Mouse (Mus musculus) R1 (cell line): ENCODE measurements at regions not wholly inside any gene's neighbourhood (a gene's known extent, or its start where the extent isn't known, plus 50 kb on each side); places are given as distances from the start of the nearest gene placed in this dataset.
"Not testable (repeated sequence)": the region's sequence is repeated elsewhere in the genome, so short reads cannot be mapped to it uniquely, and the experiment has no call there.

Experiments
- DNase-seq: peaks from one replicate; pipeline ENCODE4 v3.0.0-alpha.2; 2018; ENCODE audit warnings: low read depth, low spot score

DNA sequence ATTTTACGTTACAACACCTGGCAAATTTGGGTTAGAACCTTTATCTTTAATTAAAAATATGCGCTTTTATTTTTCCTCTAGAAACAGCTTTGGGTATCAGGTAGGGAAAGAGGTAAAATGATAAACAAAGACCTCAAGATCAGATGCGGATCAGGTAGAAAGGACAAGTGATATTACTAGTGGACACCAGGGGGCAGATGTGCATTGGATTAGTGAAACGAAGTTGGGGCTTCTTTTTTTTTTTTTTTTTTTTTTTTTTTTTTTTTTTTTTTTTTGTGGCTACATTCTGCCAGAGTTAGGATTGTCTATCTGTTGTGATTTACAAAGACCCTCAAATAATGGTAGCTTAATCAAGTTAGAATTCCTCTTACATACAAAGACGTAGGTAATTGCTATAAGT is 153.8 kb downstream of the Cd109 start:
- peak; percentile 44 for DNase-seq

DNA sequence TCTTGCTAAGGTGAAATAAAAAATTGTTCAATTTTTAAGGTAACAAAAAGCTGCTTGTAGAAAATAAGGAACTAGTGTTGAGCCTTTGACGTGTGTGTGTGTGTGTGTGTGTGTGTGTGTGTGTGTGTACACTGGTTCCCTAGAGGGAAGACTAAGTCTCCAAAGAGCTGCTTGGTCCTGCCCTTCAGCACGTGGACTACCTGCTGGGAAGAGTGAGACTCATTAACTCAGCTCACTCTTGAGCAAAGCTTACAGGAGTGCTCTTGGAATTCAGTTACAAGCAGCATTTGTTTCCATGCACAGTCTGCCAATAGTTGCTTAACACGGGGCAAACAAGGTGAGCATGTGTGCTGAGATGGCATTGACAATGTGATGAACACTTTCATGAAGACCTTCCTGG is 158.6 kb downstream of the Cd109 start:
- no peak for DNase-seq

DNA sequence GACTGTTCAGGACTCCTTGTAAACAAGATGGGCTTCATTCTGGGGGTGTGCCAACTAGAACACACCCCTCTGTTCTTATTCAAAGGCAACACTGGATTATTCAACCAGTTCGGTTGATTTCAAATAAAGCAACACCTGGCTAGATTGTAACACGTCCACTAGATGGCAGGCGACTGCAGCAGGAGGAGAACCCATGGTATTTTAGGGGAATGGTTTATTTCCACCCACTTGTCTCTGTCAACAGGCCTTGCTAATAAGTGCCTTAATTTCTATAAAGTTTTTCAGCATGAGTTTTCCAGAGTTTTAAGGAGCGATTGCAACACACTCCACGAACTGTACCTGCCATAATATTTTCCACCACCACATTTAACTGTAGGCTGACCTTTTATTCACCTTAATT is 160.1 kb downstream of the Cd109 start:
- DNase-seq = peak; percentile 73

DNA sequence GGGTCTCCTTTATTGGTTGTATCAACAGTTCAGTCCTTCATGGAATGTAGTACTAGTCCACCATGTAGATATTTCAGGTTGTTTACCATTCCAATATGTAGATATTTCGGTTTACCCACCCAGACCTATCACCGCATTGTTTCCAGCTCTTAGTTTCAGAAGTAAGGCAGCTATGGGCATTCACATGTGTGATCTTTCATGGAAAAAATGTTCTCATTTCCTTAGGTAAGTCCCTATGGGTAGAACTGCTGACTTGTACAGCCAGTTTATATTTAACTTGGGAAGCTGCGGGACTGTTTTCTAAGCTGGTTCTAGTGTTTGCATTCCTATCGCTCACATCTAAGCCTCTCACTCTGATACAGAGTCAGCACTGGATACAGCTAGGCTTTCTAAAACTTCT is 165.2 kb downstream of the Cd109 start:
- DNase-seq = no peak

DNA sequence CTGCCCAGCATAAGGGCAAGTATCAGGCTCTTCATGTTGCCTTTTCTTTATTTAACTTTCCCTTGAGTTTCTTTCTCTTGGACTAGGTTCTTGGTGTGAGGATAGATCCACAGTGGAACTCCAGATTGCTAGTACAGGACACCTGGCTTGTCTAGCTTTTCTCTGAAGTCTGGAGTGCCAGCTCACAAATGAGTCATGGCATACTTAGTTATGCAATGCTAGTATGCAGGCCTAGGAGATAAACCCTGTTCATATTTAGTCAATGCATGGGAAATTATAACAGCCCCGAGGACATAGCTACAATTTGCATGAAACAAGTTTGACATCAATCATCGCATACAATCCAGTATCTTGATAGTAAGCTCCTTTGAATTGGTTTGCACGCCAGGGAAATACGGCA is 167.0 kb downstream of the Cd109 start:
- no peak for DNase-seq

DNA sequence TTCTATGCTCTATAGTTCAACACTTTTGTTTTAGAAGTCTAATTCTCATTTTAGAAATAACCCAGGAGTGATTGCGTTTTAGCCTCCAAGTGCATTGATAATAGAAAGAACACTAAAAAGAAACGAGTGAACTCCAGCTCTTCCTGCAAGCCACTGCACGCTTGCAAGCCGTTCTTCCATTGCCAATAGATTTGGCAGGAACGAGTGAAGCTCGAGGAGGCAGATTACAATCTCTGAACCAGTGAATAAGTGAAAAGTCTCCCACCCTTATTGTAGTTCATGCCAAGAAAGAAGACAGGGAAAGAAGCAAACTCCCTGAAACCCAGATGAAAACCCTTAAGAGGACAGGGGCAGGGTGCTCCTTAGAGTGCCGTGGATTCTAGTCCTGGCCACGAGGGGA is 167.5 kb downstream of the Cd109 start:
- DNase-seq = no peak

DNA sequence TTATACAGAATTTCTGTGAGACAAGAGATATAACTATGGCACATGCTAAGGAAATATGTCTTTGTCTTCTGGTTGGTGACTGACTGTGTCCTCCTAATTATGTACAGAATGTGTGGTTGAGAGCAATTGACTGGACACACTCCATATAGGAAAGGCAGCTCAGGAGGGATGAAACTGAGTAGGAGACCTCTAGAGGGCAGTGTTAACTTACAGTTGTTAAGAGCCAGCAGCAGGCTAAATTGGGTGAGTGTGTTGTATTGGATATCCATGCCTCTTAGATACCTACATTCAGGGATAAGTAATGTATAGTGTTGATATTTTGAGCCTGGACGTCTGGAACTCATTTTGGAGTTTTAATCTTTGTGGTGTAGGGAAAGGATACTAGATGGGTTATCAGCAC is 172.5 kb downstream of the Cd109 start:
- DNase-seq = peak; percentile 49

DNA sequence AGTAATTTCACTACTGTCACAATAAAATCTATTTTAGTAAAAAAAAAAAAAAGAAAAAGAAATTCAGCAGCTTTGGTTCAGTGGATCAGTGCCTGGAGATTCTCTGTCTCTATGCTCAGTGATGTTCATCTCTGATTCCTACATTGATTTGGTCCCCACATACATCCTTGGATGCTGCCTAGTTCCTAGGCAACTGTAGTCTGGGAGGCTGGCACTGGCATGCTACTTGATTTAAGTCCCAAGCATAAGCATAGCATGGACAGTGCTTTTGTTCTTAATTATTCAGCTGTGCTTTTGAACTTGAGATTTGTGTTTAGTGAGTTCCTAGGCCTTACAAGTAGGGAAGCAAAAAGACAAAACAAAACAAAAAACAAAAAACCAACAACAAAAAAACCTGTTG is 174.4 kb downstream of the Cd109 start:
- no peak for DNase-seq

DNA sequence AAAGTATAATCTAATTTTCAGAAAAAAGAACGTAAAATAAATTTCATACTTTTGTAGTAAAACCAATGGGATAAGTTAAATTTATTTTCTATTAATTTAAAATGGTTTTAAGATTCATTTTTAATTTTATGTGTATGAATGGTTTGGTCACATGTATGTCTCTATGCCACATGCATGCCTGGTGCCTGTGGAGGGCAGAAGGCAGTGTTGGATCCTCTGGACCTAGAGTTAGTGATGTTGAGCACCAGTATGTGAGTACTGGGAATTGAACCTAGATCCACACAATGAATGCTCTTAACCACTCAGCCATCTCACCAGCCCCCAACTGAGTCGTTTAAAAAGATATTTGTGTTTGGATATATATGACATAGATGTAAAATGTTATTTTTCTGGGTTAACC is 174.8 kb downstream of the Cd109 start:
- no peak for DNase-seq

DNA sequence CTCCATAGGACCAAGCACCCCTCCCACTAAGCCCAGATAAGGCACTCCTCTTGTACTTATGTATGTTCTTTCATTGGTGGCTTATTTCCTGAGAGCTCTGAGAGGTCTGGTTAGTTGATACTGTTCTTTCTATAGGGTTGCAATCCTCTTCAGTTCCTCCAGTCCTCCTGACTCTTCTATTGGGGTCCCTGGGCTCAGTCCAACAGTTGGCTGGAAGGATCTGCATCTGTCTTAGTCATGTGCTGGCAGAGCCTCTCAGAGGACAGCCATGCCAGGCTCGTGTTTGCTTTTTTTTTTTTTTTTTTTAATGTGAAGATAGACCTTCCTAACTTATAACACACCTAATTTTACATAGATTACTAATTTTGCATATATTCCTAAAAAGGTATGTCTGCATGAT is 180.5 kb downstream of the Cd109 start:
- no peak for DNase-seq

DNA sequence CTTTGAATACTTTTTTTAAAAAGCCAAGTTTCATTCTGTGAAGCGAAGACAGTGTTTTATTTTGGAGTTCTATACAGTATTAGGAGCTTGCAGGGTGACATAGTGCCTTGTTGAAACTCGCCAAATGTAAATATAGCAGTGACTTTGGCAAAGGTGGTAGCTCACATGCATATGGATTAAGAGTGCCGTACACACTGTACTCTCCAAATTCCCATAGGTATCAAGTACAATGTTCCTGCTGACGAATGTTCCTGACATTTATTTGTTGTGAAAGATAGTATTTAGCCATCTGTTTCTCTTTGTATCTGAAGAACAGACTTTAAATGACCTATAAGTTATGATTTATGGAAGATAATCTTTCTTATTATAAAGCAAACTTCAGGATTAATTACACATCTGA is 201.9 kb downstream of the Cd109 start:
- no peak for DNase-seq

DNA sequence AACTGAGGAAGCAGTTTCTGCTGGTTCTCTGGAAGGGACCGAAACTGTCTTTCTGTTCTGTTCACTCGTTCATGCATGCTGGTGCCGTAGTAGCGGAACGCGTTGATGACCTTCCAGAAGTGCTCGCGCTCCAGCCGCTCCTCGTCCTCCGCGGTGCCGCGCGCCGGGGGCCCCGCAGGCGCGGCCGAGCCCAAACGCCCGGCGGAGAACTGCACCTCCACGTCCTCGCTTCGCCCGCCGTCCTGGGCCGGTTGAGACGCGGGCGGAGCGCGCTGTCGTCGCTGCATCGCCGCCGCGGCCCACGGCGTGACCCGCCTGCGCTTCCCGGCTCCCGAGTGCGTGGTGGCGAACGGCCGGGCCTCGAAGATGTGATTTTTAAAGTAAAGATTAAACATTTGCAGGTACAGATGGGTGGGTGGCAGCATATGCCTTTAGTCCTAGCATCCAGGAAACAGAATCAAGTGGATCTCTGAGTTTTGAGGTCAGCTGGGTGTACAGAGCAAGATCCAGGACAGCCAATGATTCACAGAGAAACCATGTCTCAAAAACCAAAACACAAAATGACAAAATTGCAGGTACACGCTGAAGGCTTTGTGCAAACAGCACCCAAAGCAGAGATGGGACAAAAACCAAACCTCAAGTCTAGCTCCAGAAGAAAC is 206.3 kb downstream of the Cd109 start:
- DNase-seq = not testable (repeated sequence)

DNA sequence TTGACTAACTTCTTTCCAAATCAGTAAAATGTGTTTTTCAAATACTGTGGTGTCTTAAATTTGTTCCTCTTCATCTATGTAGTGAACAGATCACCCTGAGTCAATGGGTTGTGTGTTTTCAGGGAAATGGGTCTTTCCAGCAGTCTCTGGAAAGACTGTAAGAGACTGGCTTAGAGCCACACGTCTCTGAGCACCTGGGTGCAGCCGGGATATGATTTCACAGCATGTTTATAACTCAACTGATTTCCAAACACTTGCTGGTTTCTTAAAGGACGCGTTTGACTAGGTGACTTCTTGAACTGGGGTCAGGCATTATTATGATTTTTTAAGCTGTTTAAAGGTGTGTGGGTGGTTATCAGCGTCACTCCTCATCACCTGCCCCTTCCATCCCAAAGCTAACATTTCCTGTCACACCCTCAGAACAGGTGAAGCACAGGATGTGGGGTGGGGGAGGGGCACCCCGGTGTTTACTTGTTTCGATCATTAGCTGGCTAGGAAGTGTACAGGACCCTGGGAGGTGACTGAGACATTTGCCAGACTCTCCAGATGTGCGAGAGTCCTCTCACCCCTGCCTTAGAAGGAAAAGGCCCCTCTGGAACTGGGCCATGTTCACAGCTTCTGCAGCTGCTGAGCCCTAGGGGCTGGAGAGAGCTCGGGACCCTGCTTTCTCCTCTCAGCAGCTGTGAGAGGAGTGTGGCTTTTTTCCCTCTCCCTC is 229.8 kb downstream of the Cd109 start:
- peak; percentile 28 for DNase-seq

DNA sequence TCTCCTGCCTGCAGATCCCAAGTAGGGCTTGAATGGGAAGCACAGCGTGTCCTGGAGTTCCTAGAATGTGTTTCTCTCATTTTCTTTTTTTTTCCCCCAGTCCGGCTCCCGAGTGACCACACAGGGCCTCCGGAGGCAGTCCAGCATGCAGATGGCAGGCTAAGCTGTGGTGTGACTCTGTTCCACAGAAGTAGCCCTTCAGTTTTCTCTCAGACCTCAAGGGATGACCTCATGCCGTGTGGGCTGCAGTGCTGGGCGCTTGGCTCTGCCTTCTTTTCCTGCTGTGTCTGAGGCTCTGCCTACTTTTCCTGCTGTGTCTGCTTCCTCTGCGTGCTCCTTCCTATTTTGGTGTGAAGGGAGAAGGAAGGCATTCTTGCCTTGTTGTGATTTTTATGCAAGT is 230.8 kb downstream of the Cd109 start:
- no peak for DNase-seq

DNA sequence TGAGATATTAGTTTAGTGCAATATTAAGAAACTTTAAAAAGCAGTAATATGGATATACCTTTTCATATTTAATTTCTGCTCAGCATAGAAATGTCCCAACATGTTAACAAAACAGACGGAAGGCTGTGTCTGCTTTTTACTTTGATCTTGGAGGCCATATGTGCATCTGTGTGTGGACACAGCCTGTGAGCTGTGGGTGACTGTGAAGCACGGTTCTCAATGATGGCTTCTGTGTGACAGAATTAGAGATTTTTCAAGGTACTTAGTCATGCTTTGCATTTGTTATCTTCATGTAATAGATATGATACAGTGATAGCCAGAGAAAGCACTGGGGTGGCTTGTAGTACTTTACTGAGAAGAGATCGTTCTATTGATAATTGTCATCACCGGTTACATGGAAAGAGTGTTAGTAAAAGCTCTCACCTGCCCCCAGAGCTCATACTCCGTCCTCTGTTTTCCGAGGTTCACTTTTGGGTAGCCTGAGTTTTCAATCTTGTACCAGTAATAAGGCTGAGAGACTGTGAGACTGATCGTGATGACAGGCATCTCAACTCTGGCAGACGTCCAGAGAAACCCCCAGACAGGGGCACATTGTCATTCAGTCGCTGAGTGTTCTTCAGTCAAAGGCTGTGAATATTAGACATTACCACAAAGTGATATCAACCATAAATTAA is 232.7 kb downstream of the Cd109 start:
- DNase-seq = no peak

DNA sequence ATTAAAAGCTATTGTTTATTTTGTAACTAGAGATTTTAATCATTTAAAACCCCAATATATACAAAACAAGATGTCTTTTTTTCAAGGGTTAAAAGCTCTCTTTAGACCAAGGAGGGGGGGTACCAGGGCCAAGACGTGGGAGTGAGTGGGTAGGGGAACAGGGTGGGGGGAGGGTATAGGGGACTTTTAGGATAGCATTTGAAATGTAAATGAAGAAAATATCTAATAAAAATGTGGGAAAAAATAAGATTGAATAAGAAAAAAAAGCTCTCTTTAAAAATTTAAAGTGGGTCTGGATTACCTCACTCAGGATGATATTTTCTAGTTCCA is 233.2 kb downstream of the Cd109 start:
- not testable (repeated sequence) for DNase-seq

DNA sequence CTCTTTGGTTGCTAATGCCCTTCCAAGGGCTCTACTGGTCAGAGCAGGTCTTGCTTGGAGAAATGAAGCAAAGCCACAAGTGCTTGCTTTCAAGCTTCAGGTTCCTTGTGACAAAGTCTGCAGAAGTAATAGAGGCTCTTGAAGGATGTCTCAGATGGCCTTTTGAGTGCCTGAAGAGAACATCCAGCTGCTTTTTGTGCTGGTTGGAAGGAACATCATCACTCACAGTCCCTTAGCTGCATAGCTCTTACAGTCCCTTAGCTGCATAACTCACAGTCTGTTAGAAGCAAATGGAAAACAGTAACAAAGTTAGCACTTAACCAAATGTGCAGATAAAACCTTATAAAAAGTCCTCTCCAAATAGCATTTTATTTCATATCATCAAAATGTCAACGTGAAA is 241.6 kb downstream of the Cd109 start:
- no peak for DNase-seq

DNA sequence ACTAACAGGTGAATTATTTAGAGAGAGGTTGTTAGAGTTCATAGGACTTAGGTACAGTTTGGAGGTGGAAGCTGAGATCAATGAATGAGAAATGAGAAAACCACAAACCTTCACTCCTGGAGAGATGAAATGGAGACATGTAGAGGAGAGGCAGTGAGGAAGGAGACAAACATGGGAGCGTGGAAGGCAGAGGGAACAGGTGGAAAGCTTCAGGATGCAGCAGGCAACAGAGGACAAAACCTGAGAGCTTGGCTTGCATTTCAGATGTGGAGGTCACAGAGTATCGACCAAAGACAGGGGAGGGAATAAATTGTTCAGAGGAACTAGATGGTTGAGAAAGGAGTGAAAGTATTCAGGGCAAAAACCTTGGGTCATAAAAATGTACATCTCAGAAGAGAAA is 244.6 kb downstream of the Cd109 start:
- DNase-seq = no peak

DNA sequence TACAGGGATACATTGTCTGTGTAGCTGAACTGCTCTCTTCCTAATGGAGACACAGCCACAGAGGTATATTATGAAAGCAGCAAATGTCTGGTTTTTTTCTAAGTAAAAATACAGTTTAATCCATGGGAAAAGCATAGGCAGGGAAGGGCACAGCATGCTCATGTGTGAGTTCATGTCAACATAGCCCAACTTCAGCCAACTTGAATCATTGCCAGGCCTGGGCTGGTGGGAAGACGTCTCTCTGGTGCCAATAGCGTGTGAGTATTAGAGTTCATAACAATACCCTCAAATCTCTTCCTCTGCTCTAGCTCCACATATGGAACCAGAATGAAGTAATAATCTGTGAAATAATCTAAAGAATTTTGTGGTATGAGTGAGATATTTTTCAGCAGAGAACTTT is 257.2 kb downstream of the Cd109 start:
- DNase-seq = no peak

DNA sequence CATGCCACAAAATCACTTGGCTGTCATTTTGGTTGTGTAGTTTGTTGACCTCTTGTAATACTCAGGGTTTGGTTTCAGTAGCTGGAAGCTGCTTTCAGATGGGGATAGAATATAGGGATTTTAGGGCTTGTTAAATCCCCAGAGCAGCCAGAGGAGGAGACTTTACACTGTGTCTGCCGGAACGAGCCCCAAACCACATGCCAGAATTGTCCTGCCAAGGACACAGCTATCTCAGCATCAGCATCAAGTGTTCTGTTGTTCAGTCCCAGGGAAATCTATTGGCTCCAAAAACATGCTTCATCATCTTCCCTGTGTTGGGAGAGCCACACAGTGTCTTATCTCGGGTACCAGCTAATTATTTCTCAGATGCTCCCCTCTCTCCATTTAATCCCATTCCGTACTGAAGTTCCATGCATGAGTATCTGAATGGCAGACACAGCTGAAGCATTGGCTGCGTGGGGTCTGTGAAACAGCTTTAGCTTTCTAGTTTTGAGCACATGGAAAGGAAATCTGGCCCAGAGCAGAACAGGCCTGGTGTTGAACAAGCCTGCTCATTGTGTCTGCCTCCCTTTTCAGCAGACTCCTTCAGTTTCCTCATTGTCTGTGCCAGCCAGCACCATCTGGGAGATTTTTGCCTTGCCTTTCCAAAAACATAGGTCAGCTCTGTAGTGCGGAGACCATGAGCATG is 264.8 kb downstream of the Cd109 start:
- no peak for DNase-seq

DNA sequence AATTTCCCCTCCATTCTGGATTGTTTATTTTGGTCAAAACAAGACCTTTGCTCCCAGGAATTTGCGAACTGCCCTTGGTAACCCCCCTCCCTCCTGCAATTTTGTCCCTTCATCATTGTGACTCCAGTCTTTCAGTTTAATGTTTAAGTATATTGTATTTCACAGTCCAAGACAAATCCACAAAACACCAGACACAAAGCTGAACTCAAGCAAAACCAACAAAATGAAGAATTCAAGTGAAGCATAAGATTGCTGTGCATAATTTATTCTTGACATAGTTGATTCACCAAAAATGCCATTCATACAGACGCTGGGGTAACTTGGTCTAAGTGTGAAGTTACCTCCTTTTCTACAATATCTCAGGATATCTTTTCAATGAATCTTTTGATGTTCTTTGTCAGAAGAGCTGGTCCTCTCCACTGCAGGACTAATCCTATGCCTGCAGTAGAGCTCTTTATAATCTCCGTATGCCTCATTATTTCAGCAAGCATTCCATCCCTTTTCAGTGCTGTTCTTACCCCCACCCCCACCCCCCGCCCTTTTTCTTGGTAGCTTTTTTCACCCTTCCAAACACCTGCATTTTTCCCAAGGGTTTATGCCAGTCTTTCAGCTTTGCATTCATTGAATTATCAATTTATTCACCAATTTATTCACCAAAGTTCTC is 265.4 kb downstream of the Cd109 start:
- no peak for DNase-seq

DNA sequence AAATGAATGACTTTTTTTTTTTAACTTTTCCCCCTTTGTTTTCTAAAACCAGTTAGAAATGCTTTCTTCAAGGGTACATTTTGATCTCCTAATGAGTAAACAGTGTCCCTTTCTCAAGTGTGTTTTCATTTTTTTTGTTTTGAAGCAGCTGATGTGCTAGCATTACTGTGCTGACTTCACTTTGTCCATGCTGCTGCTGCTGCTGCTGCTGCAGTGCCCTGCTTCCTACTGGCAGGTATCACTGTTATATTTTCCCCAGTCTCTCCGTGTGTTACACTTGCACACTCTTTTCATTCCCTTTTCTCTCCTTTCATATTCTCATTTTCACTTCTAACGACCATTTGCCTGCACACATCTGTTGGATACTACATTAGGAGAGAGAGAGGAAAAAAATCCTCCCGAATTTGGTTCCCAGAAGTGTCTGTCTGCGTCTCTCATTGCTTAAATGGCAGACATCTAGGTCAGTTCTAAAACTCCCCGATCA is 266.0 kb downstream of the Cd109 start:
- DNase-seq = no peak
